Mouse (Mus musculus): Measurements from ENCODE around the gene Caskin2. TPM values are rescaled to one million over a fixed set of nuclear protein-coding genes. Genes with fewer than 3 reads are reported as not detected.

Caskin2 gene
- polyA plus RNA-seq, 1 experiment = 24.8 TPM

DNA sequence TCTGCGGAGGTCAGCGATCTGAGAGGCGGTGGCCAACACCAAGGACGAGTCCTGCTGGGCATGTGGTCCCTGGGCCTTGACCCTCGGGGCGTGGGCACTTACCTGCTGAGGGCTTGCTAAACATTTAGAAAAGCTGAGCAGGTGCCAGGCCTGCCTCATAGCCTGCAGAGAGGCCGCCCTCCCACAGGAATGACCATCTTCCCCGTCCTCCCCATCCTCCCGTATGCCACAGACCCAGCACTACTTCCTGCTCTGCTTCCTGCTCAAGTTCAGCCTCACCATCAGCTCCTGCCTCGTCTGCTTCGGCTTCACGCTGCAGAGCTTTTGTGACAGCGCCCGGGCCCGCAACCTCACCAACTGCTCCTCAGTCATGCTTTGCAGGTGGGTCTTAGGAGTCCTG lies 16.5 kb downstream of the Caskin2 start:
- DNase-seq (ENCODE audit: low read depth) = no peak
- TF ChIP-seq POLR2A (IDR thresholded peaks at IDR 0.05; ENCODE audit: borderline replicate concordance, extremely low read depth, insufficient read depth, insufficient read length, poor library complexity, severe bottlenecking) (no peak), CTCF (IDR thresholded peaks at IDR 0.05; ENCODE audit: borderline replicate concordance, extremely low read depth, insufficient read depth, insufficient read length) (no peak)

DNA sequence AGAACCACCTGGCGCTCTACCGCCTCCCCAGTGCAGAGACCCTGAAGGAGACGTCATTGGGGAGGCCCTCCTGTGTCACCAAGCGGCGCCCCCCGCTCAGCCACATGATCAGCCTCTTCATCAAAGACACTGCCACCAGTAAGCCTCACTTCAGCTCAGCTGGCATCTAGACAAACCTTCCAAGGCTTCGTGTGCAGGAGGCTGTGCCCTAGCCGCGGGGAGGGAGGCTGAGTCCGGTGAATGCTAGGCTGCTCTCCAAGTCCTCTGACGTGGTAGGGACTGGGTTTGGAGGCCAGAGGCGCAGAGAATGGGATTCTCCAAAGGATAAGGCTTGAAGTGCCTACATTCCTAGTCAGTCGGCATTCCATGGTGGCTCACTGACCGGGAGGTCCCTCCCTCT lies 21.1 kb downstream of the Caskin2 start:
- TF ChIP-seq CTCF (IDR thresholded peaks at IDR 0.05; ENCODE audit: borderline replicate concordance, extremely low read depth, insufficient read depth, insufficient read length) (no peak), POLR2A (IDR thresholded peaks at IDR 0.05; ENCODE audit: borderline replicate concordance, extremely low read depth, insufficient read depth, insufficient read length, poor library complexity, severe bottlenecking) (no peak)
- DNase-seq (ENCODE audit: low read depth) = no peak

DNA sequence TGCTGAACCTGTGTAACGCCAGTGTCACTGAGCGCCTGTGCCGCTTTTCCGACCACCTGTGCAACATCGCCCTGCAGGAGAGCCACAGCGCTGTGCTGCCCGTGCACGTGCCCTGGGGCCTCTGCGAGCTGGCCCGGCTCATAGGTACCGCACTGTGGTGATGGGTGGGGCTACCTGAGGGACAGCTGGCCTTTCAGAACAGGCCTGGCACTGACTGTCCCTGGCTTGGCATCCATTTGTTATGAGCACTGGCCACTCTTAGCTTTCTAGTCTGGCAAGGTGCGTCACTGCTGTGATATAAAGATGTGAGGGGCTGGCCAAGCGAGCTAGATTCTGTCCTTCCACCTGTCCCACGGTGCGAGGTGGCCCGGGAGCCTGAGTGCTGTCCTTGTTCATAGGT lies 21.5 kb downstream of the Caskin2 start:
- no peak for DNase-seq (ENCODE audit: low read depth)
- TF ChIP-seq CTCF (IDR thresholded peaks at IDR 0.05; ENCODE audit: borderline replicate concordance, extremely low read depth, insufficient read depth, insufficient read length) = no peak
- no peak for TF ChIP-seq POLR2A (IDR thresholded peaks at IDR 0.05; ENCODE audit: borderline replicate concordance, extremely low read depth, insufficient read depth, insufficient read length, poor library complexity, severe bottlenecking)

DNA sequence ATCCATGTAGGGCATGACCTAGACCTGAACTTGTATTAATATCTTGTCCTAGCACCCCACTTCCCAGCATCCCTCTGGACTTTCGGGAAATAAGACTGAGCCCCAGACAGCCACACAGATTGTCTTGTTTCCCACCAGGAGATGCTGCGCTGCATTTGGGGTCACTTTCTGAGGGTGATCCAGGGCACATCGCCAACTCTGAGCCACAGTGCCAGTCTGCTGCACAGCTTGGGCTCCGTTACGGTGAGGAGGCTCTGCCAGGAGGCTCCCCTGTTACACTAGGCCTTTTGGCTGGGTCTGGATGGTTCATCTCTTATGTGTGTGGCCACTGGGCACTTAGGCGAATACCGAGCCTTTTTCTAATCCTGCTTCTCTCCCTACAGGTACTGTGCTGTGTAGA lies 23.7 kb downstream of the Caskin2 start:
- TF ChIP-seq POLR2A (IDR thresholded peaks at IDR 0.05; ENCODE audit: borderline replicate concordance, extremely low read depth, insufficient read depth, insufficient read length, poor library complexity, severe bottlenecking) (no peak), CTCF (IDR thresholded peaks at IDR 0.05; ENCODE audit: borderline replicate concordance, extremely low read depth, insufficient read depth, insufficient read length) (no peak)
- no peak for DNase-seq (ENCODE audit: low read depth)

DNA sequence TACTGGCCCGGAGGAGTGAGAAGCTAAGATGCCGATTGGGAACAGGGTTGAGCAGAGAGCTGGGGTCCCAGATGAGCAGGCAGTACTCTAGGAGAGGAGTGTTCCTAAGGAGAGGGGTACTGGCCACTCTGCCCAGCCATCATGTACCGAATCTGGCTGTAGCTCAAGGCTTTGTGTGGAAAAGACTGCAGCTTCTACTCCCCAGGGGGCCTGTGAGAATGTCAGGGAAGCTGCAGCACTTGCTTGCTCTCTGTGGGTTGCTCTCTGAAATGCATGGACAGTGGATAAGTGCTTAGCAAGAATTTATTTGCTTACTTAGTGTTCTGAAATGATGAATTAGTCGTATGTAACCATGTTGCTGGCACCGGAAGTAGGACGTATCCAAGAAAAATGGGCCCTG lies 27.0 kb downstream of the Caskin2 start:
- no peak for DNase-seq (ENCODE audit: low read depth)
- TF ChIP-seq CTCF (IDR thresholded peaks at IDR 0.05; ENCODE audit: borderline replicate concordance, extremely low read depth, insufficient read depth, insufficient read length) (no peak), POLR2A (IDR thresholded peaks at IDR 0.05; ENCODE audit: borderline replicate concordance, extremely low read depth, insufficient read depth, insufficient read length, poor library complexity, severe bottlenecking) (no peak)

DNA sequence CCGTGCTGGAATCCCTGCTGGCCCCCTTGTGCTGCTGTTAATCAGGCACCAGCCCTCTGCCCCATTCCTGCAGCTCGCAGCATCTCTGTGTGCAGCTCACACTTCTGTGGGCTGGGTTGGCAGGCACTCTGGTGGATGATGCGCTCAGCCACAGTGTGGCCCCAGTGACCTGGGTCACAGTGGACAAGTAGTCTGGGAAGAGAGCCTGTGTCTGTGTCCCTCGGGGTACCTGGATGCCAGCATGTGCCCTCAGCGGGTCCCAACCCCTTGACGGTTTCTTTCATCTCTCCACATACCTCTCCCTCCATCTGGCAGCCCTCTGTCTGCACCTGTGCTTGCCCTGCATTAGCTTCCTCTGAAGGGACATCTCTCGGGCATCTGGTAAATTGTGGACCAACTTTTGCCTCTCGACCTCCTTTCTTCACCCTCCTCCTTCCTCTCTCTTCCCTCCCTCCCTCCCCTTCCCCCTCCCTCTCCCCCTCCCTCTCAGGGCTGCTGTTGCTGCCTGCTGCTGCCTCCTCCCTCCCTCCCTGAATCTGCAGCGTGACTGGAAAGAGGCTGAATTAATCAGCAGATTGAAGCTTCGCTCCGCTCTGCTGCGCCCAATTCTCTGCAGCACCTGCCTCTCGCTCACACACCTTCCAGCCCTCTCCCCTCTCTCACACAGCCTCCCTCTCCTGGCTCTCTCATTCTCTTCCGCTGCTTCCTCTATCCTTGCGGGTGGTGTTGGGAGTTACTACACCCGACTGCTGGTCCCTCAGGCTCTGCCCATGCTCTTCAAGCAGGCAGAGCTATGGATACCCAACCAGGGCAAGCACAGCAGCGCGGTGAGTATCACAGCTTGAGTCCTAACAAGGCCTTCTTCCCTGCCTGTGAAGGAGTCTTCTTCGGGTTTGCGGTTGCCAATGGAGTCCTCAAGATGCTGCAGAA lies 33.0 kb downstream of the Caskin2 start:
- no peak for TF ChIP-seq POLR2A (IDR thresholded peaks at IDR 0.05; ENCODE audit: borderline replicate concordance, extremely low read depth, insufficient read depth, insufficient read length, poor library complexity, severe bottlenecking)
- no peak for TF ChIP-seq CTCF (IDR thresholded peaks at IDR 0.05; ENCODE audit: borderline replicate concordance, extremely low read depth, insufficient read depth, insufficient read length)
- peak; percentile 93 for DNase-seq (ENCODE audit: low read depth)

DNA sequence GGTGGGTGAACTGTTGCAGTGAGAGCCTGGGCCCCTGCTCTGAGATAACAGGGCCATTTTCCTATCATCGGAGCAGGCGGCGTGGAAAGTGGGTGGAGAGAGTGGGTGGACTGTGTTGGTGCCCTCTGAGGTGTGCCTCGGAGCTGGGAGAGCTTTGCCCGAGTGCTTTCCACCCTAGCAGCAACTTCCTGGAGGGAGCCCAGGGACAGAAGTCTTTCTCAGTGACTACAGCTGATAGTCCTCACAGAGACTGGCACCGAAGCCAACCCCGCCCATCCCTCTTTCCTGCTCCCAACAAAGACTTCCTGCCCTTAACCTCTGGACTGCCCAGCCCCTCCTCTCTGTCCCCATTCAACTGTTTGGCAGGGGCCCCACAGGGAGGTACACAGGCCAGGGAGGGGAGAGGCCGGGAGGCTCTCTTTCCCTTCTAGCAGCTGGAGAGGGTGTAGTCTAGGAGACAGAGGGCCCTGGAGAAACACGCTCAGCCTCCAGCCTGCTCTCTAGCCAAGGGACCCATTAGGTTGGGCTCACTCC lies 34.3 kb downstream of the Caskin2 start:
- no peak for TF ChIP-seq POLR2A (IDR thresholded peaks at IDR 0.05; ENCODE audit: borderline replicate concordance, extremely low read depth, insufficient read depth, insufficient read length, poor library complexity, severe bottlenecking)
- TF ChIP-seq CTCF (IDR thresholded peaks at IDR 0.05; ENCODE audit: borderline replicate concordance, extremely low read depth, insufficient read depth, insufficient read length) = no peak
- peak; percentile 85 for DNase-seq (ENCODE audit: low read depth)

DNA sequence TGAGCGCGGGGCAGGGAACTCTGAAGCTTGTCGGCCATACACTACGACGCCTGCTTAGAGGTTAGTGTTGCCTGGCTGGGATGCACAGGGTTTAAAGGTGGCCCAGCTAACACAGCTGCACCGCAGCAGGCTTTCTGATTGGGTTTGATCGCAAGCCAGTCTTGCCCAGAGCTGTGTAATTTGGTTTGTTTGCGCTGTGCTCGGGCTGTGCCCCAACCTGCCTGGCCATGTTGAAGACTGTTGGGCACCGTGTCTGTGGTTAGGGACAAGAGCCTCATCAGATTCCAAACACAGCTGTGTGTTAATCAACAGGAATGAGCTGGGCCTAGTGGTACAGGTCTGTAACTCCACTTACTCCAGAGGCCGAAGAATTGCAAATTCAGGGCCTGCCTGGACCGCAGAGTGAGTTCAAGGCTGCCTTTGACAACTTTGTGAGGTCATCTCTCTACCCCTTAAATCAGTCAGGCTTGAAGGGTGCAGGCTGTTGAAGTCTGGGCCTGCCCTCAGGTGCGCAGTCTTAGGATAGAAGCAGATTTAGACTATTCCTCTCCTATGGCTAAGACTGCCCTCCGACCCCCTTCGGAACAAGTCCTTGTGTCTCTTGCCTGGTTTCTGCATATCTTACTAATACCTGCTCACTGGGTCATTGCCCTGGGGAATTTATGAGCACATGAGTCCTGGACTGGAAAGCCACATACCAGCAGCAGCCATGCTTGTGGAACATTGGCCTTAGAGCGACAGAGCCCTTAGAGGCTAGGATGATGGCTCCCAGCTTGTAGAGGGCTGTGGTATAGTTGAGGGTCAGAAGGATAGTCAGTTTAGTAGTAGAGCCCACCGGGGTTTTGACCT lies 35.7 kb downstream of the Caskin2 start:
- peak; percentile 19 for DNase-seq (ENCODE audit: low read depth)
- TF ChIP-seq CTCF (IDR thresholded peaks at IDR 0.05; ENCODE audit: borderline replicate concordance, extremely low read depth, insufficient read depth, insufficient read length) (no peak), POLR2A (IDR thresholded peaks at IDR 0.05; ENCODE audit: borderline replicate concordance, extremely low read depth, insufficient read depth, insufficient read length, poor library complexity, severe bottlenecking) (no peak)

DNA sequence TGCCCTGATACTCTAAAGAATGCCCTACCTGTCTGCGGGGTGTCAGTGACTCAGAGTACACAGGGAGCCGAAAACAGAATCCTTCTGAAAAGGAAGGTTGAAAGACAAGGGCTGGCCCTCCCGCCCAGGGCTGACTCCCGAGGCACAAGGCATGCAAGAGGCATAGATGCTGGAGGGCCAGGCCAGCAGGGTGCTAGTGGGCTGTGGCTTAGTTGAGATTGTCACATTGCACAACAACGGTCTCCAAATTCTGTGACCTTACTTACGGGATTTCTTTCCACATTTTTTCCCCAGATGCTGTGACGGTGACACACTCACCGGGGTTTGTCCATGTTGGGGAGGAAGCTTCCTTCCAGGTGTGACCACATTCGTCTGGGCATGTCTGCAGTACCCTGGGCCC lies 36.5 kb downstream of the Caskin2 start:
- no peak for TF ChIP-seq CTCF (IDR thresholded peaks at IDR 0.05; ENCODE audit: borderline replicate concordance, extremely low read depth, insufficient read depth, insufficient read length)
- TF ChIP-seq POLR2A (IDR thresholded peaks at IDR 0.05; ENCODE audit: borderline replicate concordance, extremely low read depth, insufficient read depth, insufficient read length, poor library complexity, severe bottlenecking) = no peak
- no peak for DNase-seq (ENCODE audit: low read depth)

DNA sequence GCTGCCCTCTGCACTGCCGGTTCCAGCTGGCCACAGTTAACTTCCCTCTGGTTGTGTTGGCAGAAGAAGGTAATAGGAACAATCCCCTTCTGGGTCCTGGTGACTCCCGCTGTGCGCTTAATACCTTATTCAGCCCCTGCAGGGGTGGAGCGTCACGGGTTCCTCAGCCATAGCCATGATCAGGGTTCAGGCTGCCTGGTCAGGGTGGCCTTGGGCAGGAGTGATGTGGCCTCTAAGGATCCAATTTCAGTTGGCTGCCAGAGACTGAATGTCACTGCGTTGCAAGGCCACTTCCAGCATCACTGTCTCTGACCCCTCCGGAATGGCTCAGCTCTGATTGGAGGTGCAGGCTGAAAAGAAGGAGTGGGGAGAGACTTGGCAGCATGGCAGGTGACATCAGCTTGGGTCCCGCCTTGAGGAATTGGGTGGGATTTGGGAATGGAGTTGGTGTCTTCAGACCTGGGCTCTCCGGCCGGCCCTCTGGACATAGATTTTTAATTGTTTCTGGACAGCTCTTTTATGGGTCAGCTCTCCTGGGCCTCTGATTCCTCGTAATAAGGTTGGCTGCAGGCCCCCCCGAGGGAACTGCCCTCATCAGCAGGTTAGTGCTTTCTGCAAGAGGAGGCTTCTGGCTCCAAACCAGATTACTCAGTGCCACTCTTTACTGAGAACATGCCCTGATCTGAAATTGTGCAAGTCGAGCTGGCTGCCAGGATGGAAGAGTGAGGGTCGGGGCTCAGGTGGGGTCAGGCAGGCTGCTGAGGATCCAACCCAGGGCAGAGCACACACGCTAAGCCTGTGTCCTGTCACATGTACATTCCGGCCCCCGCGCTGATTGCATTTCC lies 37.4 kb downstream of the Caskin2 start:
- DNase-seq (ENCODE audit: low read depth) = peak; percentile 40
- TF ChIP-seq POLR2A (IDR thresholded peaks at IDR 0.05; ENCODE audit: borderline replicate concordance, extremely low read depth, insufficient read depth, insufficient read length, poor library complexity, severe bottlenecking) (no peak), CTCF (IDR thresholded peaks at IDR 0.05; ENCODE audit: borderline replicate concordance, extremely low read depth, insufficient read depth, insufficient read length) (no peak)

Measured in brain, embryonic 14.5 days (tissue).